Mouse (Mus musculus): ENCODE measurements around the gene Islr2.

Gene Islr2

DNA sequence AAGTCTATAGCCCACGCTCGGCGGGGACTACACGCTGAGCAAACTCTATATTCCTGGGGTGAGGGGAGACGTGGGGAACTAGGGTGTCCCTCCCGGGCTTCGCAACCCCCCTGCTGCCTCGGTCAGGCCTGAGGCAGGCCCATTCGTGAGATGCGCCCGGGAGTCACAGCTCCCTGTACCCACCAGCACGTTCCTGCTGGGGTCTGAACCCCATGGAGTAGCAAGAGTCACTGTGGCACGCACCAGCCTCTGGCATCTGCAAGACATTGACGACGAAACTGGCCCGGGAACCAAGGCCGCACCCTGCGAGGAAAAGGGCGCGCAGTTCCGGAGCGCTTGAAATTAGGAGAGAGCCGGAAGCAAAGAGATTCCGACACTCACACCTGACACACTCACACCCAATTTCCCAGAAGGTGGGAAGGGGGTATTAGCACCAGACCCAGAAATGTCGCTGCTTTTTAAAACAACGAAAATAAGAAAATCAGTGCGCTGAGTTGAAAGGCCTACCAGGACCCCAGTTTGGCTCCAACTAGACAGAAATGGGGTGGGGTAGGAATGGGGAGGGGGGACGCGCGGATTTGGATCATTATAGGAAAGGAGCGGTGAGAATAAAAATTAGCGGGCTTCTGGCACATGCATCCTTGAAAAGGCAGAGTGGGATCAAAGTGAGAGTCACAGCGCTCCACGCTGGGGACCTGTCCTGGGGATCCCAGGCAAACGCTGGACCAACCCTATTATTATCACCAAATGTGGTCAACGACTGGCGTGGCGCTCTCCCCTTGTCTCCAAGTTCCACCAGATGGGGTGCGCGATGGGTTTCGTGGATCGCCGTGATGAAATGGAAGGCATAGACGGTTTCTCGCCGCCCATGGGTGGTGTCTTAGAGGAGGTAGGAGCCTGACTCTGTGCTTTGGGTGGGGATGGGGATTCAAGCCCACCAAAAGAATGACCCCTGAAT, 7.2 kb downstream of the Islr2 start:
- DNase-seq = no peak

DNA sequence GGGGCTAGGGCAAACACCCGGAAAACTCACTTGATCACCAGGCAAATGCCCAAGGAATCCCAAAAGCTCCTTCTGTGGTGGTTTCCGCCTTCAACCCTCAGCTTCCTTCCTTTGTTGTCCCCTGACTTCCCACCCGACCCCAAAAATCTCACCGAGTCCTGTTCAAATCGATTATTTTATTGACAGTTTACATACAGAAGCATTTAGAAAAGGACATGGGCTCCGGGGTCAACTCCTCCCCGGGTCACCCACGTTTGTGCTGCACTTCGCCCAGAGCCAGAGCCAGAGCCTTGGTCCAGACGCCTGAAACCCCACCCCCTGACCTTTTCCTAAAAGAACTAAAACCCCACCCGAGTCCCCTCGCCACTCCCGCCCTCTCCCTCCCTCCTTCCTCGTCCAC, 8.0 kb downstream of the Islr2 start:
- no peak for DNase-seq

DNA sequence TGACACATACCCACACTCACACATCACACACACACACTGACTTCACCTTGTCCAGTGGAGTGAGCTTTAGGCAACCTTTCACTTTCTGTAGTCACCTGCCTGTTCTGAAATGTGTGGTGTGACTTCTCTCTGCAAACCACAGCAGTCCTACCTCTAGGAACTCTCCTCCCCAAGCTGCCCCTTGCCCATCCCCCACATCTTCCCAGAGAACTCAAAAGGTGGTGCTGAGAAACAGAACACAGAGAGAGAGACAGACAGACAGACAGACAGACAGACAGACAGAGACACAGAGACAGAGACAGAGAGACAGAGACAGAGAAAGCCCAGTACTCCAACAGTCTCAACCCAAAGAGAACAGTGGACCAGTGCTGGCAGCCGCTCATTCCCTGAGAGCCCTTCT, 8.4 kb downstream of the Islr2 start:
- DNase-seq = no peak

DNA sequence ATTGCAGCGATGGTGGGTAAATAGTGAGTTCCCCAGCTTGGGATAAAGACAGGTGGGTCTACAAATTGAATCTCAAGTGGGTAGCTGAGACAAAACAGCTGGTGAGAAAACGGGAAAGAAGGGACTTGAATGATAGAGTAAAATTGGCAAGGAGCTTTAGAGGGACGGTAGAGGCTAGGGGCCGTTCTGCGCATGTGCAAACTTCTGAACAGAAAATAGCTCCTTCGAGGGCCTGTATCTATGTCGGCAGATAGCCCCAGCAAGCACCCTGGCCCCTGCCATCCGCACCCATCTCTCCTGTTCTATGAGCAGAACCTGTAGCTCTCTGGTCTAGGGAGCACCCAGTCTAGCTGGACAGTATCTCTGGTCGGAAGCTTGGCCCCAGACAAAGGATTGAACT, 9.9 kb downstream of the Islr2 start:
- no peak for DNase-seq

DNA sequence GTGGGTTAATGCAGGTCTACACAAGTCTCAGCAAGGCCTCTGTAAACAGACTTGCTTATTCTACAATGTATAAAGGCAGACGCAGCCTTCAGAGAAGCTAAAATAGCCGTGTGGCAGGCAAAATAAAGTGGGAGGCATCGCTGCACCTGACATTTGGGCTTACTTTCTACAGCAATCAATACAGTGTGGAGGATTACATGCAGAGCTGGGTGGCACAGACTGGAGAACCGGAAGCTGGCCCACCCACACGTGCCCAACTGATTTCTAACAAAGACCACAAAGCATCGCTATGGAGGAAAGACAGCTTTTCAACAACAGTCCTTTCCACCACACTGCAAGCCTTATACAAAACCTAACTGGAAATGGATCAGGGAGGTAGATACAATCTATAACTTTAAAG, 19.7 kb downstream of the Islr2 start:
- no peak for DNase-seq

DNA sequence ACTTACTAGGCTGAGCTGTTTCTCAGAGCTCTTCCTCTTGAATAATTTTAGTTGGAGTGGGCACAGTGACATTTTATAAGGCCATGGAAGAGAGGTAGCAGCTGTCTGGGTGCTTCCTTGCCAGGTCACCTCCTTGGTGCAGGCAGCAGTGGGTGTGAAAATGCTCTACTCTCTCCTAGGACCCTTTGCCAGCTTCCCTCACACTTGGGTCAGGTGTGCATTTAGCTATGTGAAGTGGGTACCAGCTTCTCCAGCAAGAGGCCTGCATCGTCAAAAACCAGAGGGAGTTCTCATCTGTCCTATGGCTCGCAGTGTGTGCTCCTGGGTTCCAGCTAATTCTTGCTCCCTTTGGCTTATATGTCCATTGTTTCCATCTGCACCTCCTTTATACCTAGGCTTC, 24.7 kb downstream of the Islr2 start:
- DNase-seq = no peak

DNA sequence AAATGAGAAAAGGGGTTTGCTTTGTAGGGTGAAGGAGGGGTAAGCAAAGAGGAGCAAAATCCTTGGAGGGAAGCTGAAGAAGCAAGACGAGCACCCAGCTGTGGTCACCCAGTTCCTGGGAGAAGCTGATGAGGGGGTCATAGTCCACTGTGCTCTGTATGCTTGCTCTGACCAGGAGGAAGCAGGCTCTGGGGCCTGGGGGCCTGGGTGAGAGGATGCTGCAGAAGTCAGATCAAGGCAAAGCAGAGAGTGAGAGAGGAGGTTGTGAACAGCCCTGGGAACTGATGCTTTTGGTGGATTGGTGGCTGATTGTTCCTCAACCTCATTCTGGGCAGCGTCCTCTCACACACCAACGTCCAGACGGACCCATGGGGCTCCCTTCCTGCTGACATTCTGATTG, 27.0 kb downstream of the Islr2 start:
- DNase-seq = no peak

DNA sequence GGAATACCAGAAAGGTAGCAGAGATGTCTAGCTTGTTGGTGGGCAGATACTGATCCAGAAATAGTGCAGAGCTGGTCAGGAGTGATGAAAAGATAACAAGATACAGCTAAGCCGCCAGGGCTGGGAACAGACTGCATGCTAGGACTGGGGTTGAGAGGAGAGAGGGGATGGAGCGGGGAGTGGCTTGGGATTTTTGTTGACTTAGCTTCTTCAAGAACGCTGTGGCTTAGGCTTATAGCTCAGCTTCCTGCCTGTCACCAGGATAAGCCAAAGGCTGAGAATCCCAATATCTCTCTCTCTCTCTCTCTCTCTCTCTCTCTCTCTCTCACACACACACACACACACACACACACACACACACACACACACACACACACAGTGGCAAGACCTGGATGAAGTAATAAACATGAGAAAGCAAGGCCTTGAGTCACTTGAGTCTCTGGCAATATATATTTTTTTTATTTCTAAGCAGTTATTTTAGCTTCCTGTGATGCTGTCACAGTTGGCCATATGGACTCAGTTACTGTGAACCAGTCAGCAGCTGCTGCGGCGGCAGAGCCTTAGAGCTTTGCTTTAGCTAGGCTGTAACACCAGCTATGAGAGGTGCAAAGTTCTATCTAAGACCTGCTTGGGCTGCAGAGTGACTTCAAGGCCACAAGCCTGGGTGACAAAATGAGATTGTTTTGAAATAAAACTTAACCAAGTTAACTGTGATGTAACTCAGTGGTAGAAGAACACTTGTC, 28.2 kb downstream of the Islr2 start:
- DNase-seq = no peak

DNA sequence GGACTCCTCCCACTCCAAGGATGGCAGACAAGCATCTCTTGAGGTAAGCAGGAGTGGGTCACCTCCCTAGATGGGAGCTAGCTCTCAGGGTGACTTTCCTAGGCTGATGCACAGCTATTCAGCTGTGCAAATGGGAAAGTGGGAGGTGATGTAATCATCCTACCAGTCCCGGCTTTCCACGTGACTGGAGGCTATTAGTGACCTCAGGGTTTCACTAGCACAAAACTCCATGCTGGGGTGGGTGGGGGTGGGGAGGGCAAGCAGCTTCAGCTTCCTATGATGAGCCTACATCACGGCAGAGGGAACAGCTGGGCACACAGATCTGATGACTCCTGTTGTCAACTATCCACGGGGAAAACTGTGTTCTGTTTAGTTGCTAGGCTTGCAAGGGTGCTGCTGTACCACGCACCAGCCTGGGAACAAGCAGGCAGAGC, 29.3 kb downstream of the Islr2 start:
- DNase-seq = no peak

DNA sequence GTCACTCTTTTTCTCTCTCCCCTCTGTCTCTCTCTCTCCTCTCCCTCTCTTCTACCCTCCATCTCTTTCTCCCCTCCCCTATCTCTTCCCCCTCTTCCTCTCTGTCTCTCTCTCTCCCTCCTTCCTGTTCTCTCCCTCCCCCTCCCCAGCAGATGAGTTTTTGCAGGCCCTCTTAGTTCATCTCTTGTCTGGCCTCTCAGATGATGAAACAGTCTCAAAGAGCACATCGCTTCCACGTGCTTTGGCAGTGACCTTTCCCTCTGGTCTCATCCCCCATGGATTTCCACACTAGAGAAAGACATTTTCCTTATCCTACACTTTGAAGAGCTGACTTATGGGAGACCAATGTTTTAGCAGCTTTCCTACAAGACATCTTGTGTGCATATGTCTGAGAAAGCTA, 31.3 kb downstream of the Islr2 start:
- no peak for DNase-seq

DNA sequence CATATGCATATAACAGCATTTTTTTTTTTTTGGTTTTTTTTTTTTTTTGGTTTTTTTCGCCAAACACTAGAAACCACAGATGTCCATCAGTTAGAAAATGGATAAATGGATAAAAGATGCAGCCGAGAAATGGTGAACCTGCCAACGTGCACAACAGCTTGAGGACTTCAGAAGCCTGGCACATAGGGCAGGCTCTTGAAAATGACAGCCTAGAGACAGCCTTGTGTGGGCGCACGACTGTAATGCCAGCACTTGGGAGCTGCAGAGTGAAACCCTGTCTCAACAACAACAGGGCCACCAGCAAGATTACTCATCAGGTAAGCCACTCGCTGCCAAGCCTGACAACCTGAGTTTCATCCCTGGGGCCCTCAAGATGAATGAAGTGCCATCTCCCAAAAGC, 34.7 kb downstream of the Islr2 start:
- DNase-seq = no peak

DNA sequence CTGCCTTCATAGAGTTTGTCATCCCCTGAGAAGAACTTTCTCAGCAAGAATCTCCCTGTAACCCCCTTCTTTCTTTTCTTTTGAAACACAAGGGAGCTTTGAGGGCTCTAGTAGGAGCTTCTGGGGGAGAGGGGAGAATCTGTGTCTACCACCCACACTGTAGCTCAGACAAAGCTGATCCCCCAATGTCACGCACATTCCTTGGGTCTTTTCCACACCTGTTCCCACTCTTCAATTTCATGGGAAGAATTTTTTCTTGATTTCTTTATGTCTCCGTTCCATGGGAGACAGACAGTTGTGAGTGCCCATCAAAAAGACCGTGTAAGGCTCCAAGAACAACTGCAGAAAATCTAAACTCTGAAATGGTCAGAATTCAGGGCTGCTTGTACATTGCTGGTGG, 35.2 kb downstream of the Islr2 start:
- no peak for DNase-seq

DNA sequence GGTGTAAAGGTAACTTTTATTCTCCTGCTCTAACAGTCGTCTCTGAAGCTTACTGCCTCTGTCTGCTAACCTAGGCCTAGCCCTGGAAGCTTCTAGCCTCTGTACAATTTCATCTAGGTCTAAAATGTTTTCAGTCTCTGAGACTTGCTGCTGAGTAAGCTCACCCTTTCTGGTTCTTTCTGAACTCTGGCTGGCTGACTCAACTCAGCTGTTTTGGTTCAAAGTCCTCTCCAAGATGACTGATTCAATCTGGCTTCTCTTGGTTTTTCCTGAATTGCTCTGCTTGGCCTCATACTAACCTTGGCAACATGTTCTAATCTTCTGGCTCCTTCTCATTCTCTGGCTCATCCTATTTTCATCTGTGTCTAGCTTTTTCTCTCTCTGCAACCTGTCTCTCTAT, 38.3 kb downstream of the Islr2 start:
- no peak for DNase-seq

DNA sequence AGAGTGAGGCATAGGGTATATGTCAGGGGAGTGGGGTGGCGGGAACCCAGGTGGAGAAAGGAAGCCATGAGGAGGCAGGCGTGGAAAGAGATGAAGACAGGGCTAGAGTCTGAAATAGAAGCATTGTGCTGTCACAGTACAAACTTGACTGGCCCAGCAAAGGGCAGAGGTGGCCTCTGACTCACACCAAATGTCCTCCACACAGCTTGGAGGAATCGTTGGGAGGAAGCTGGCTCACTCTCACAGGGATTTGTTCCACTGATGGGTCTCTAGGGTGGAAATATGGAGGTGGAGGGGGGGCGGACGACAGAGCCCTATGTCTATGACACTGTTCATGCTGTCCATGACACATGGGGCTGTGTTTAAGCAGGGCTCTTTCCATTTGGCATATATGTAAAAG, 41.0 kb downstream of the Islr2 start:
- peak in 1 of 2 experiments; percentile 17 for DNase-seq

DNA sequence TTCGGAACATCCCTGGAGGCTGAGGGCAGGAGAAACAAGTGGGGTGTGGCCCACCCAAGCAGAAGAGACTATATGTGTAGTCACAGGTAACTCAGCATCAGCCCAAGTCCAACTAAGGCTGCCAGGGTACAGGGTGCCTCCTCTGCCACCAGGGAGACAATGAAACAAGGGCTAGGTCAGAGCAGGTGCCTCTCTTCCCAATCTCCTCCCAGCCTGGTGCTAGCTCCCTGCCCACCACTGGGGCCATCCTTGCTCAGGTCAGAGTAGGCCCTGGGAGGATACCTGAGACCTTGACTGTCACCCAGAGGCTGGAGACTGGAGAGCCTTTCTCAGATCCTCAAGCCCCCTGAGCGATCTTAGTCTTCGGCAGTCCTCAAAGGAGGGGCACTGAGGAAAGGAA, 41.9 kb downstream of the Islr2 start:
- peak in 1 of 2 experiments; percentile 14 for DNase-seq

DNA sequence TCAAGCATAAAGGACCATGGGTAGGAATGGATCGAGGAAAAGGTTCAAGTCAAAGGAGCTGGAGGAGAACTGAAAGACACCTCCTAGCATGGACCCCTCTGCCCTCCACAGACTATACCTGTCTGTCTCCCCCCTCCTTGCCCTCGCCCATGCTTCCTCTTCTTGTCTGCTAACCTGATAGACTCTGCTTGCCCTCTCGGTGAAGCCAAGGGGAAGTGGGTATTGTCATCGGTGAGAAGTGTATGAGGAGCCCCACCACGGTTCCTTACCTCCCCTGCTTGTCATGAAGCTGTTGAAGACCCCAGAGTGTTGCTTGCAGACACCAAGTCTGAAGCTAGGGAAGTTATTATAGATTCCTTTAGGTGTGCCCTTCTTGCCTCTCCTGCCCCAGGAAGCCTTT, 43.8 kb downstream of the Islr2 start:
- peak in 1 of 2 experiments; percentile 12 for DNase-seq

DNA sequence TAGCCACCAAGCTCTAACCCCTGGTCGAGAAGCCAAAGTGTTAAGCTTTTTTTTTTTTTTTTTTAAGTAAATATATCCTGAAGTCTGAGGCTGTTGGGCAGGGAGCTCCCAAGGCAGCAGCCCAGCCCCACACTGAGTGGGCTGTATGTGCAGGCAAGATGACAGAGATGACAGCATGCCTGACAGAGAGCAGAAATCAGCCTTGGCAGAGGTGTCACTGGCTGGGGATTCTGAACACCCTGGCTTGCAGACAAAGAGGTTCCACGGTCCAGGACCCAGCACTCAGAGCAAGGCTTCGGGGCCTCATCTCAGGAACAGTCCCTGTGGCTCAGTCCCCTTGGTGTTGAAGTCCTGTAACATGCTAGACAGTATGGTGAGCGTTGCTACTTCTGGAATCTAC, 44.3 kb downstream of the Islr2 start:
- DNase-seq = peak in 1 of 2 experiments; percentile 61

DNA sequence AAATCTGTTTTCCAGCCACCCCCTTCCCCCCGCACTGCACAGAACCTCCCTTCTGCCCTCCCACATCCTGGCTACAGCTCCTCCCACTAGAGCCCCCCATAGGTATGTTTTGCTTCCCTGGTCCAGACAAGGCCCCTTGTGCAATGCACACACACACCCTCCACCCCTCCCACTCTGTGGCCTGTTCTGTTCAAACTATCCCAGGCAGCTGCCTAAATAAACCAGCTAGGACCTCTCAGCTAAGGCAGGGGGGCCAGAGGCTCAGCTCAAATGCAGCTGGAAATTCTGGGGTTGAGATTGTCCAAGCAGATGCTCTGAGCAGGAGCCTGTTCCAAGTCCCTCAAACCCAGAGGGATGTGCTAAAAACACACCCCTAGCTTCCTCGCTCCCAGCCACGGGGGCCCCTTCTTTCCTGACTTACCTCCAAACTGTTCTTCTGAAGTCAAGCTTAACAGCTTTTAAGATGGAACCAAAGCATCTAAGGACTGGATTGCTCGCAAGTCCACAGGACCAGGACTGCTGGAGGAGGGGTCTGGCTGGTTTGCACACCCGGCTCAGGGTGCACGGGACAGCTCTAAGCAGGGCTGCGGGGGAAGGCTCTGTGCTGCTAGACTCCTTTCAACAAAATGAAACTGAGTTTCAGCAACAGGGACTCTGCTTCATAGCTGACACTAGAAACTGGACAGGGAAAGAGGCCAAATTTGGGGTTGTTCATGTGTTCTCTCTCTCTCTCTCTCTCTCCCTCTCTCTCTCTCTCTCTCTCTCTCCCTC, 45.4 kb downstream of the Islr2 start:
- DNase-seq = peak; percentile 37 to 76

DNA sequence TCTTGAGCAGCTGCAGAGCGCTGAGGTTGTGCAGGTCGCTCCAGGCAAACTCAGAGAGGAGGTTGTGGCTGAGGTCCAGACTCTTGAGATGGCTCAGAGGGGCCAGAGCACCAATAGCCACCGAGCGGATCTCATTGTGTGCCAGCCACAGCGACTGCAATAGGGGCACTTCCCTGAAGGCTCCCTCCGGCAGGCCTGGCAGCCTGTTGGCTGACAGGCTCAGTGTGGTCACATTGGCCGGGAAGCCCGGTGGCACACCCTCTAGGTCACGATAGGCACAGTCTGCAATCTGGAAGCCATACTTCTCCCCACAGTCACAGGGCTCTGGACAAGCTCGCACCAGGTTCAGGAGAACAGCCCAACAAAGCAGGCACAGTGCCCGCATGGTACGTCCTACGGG, 46.3 kb downstream of the Islr2 start:
- no peak for DNase-seq

DNA sequence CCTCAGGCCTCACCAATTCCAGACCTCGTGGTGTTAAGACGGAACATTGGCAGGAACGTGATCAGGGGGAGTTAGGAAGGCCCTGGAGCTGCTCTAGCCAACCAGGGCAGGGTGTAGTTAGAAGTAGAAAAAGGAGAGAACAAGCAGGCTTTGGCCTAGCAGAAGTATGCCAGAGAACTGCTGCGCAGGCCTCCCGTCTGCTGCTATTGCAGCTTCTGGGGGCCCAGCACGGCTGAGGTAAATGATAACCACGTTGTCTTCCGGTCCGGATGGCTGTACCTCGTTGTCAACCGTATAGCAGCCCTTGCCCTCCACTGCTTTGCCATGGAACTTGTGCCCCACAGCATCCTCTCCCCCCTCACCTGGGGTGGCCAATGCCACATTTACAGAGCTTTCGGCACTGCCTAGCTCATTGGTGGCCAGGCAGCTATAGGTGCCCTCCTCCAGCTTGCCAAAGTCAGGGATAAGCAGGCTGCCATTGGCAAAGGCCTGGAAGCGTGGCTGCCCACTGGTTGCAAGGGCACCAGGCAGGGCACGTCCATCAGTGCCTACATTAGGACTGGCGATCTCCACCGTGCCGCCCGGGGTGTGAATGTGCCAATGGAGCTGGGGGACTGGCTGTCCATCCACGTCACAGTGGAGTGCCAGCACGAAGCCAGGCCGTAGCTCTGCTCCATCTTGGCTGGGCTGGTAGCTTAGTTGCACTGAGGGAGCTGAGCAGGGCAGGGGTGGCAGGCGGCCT, 47.1 kb downstream of the Islr2 start:
- DNase-seq = peak in 1 of 2 experiments; percentile 23

DNA sequence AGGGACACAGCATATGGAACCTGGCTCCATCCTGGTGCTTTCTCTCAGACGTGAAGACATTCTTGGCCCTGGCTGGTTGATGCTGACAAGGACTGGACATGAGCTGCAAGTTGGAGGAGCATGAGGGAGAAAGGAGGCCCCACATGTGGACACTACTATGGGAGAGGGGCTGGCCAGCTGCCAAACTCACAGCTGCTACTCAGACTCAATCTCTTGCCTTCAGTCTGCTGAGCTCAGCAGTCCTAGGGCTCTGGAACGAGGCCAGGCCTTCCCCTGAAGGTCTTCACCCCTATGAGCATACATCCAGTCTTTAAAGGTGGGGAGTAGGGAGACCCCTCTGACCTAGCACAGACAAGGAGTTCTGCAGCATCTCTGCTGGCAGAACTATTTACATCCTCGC, 48.8 kb downstream of the Islr2 start:
- peak; percentile 70 to 91 for DNase-seq

DNA sequence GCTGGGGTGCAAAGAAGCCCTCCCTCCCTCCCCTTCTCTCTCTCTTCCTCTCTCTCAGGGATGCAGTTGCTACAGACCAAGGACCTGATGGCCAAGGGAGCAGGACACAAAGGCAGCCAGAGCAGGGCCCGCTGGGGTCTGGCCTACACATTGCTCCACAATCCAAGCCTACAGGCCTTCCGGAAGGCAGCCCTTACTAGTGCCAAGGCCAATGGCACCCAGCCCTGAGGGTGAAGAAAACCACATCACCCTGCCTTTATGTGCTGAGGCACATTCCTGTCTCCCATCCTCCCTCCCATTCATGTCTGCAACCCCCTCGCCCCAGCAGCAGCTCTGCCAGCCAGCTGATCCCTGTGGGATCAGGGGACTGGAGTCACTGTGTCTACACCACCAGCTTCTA, 51.0 kb downstream of the Islr2 start:
- peak in 1 of 2 experiments; percentile 57 for DNase-seq
